Mouse (Mus musculus) cerebellum, adult 2 months (tissue): Measurements from ENCODE around the gene Tnfaip3.

ENCODE experiments used
- CTCF ChIP-seq: fragments of 200-500 bp; IDR thresholded peaks from 2 replicates; pipeline ENCODE4 v1.5.1; 2011; ENCODE audit warnings: low read depth, mild to moderate bottlenecking, control low read depth, low read length, moderate library complexity, borderline replicate concordance; ENCODE audit not compliant: insufficient read depth
- POLR2A ChIP-seq: fragments of 200-500 bp; IDR thresholded peaks from 2 replicates; pipeline ENCODE4 v1.6.1; 2011; ENCODE audit warnings: low read length, control low read depth, borderline replicate concordance; ENCODE audit not compliant: insufficient read depth

GRCm38 (mm10) chr10:19011832-19012440 is 3.5 kb downstream of the Tnfaip3 start:
- TF ChIP-seq CTCF (no peak), POLR2A (no peak)
